Mouse (Mus musculus): ENCODE measurements around the gene Vangl2.

The Vangl2 gene

DNA sequence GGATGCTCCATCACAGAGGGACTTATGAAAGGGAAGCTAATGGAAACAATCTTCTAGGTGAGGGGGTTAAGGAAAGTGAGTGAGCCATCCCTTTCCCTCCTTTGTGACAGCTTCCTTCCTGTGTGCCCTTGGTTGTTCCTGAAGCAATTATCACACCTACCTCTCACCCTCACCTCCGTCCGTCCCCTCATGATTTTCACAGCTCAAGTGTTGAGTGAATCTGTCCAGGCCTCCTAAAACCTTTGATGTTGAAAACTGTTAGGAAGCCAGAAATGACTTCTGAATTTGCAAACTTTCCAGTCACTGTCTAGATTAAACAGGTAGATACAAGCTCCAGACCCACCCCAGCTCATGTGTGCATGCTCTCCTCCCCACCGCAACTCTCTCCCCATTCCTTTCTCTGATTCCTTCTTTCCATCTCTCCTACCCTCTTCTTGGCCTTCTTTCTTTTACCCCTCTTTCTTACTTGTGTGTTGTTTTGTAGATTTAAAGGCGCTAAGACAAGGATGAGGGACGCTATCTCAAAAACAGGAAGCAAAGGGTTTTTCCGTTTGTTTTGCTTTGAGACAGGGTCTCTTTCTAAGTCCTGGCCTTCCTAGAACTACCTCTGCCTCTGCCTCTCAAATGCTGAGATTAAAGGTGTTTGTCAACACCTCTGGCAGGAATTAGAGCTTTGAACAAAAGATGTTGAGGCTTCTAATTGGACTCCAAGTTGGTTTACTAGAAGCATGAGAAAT lies 62.0 kb downstream of the Vangl2 start:
- DNase-seq (ENCODE audit: low spot score), result no peak

DNA sequence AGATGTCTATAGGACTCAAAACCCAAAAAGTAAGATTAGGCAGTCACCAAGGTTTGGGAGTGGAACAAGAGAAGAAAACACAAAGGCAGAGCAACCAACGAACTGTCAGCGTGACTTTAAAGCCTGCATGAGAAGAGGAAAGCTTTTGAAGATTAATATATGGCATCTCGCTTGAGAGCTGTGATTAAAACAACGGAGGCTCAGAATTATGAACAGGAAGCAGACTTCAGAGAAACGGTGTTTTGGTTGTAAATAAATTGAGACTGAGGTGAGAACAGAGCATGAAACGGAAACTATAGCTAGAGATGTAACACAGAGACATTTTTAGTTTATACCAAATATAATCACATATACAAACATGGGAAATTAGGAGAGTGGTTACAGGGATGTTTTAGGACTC lies 64.6 kb downstream of the Vangl2 start:
- no peak for DNase-seq (ENCODE audit: low spot score)

DNA sequence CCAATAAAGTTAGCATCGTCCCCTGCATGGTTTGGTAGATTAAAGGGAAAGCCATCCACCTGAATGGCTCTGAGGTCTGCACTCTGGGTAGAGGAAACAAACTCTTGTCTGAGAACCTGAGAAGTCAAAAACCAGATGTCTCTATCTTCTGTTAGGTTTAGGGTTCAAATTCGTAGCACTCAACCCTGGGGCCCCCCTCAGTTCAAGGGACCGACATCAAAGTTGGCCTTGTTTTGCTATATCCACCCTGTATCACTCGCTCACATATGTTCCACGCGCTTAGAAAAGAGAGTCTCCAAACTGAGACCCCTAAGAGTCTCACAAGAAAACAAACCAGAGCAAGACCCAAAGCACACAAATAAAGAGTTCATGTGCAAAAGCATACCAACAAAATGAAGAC lies 66.5 kb downstream of the Vangl2 start:
- DNase-seq (ENCODE audit: low spot score), result no peak

DNA sequence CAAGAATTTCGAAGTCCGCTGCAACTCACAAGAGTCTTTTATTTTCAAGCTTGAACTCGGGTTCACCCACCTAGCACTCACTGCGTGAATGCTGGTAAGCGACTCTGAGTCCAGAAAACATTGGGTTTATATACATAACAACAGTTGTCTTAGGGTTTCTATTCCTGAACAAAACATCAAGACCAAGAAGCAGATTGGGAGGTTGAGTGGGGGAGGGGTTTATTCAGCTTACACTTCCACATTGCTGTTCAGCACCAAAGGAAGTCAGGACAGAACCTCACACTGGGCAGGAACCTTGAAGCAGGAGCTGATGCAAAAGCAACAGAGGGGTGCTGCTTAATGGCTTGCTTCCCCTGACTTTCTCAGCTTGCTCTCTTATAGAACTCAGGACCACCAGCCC lies 67.5 kb downstream of the Vangl2 start:
- DNase-seq (ENCODE audit: low spot score), result no peak

- no peak for DNase-seq (ENCODE audit: low spot score)
These were observed 70.8 kb downstream of the Vangl2 start for GRCm38 (mm10) chr1:171957411-171957810.

DNA sequence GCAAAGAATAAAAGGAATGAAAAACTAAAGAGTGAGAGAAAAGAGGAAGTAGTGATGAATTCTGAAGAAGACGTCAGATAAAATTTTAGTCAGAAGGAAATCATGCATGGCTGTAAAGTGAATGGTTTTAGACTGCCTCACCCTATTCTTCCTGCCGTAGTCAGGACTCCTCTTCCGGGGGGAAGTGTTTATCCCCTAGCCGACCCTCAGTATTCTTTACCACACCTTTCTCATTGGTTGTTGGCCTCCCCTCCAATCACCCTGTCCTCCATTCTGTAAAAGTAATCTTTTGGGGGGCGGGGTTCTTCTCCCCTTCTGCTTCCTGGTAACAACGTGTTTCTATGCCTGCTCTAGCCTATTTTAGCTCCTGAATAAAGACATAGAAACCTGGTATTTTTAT lies 73.2 kb downstream of the Vangl2 start:
- no peak for DNase-seq (ENCODE audit: low spot score)
